Mouse (Mus musculus): ENCODE measurements around the gene Tmem69. TPM values are rescaled to one million over a fixed set of nuclear protein-coding genes. Genes with fewer than 3 reads are reported as not detected.

Gene Tmem69
- 5.1 and 6.1 TPM in 2 replicates for polyA plus RNA-seq (2021; fragmentation: Nextera tagmentation)
- long read RNA-seq, experiment 1, partial matches to known transcripts = 0 of 3 reads
- long read RNA-seq, experiment 1, other reads (novel, unspliced or antisense) = 1 of 3 reads
- long read RNA-seq, experiment 2, partial matches to known transcripts = 1 of 2 reads
- long read RNA-seq, experiment 2, other reads (novel, unspliced or antisense) = 0 of 2 reads

DNA sequence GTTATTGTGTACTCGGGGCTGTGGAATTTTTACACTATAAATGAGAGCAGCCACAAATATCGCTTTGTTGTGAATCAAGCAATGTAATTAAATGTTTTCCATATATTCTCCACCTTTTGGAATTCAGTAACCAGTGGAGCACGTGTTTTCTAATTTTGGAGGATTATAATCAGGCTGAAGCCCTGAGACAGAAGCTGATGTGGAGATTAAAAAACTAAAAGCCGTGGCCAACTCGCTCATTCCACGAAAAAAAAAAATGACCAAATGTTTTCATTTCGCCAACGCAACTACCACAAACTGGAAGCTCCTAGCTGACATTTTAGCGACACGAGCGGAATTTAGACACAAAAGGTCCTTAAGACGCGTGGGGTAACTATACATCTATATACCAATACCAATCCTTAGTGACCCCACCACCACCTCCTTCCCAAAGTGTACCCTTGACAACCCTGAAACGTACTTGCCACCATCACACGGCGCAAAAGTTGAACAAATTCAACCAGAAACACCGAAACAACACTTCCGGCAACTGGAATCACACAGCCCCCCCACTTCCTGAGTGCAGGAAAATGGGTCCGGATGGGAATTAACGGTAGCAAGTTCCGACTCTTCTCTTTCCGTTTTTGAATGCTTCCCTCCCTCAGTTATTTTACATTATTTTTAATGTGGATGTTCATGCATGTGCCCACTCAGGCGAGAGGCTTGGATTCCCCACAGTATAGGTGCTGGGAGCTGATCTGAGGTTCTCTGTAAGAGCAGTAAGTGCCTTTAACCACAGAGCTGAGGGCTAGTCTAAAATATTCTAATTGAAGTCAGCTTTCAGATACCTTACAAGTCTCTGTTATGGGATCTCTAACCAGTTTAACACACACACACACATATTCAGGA lies at the start of gene Tmem69:
TSS of gene Tmem69 (minus strand) at position 524 of the 888 bp plus-strand sequence.

DNA sequence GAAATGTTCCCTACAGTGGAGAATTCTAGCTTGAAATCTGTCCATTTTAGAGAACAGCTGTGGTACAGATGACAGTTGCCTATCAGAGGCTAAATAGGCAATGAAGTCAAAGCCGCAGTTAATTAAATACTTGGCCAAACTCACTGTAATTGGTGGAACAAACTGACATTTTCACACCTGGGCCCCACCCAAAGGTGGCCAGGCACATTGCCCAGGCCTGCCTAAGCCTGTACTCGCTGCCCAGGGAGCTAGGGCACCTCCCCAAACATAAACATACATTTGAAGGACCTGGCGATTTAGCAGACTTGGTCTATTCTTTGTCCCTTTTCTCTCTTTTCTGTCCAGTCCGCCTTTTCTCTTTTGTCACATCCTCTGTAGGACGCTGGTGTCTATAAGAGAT lies 40.6 kb upstream of the Tmem69 start, which contains the start of gene Ccdc17:
TSS of gene Ccdc17 (plus strand) at position 276 of the 400 bp plus-strand sequence.

DNA sequence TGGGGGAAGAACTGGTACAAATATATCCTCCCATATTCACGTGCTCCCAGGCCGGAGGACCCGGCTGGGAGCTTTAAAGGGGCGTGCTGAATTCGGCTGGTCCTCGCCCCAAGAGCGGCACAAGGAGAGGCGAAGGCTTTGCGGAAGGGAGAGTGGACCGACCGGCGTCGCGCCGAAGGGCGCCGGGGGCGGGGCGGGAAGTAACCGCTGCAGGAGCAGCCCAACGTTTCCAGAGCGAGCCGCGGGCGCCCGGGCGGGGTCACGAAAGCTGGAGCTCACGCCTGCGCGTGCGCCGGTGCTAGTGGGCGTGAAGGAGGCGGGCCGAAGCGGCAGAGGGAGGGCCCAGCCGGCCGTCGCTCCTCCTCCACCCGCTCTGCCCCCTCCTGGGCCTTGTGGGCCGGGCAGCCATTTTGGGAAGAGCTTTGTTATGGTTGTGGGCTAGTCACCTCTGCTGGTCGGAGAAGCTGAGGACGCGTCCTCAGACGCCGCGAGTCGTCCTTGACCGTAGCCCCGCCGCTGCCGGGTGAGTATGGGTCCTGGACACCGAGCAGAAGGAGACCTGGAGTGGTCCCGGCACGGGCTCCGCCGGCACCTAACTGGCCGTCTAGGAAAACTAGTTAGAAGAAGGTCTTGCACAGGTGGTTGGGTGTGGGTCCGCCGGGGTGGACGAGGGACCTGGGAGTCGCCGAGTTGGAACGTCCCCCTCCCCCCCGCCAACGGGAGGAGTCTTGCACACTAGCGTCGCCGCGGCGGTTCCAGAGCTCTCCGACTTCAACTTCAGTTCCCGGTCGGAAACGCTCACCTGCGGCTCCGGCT lies 1.8 kb upstream of the Tmem69 start, which contains the start of gene Gpbp1l1:
TSS of gene Gpbp1l1 (plus strand) at position 353 of the 816 bp plus-strand sequence.

DNA sequence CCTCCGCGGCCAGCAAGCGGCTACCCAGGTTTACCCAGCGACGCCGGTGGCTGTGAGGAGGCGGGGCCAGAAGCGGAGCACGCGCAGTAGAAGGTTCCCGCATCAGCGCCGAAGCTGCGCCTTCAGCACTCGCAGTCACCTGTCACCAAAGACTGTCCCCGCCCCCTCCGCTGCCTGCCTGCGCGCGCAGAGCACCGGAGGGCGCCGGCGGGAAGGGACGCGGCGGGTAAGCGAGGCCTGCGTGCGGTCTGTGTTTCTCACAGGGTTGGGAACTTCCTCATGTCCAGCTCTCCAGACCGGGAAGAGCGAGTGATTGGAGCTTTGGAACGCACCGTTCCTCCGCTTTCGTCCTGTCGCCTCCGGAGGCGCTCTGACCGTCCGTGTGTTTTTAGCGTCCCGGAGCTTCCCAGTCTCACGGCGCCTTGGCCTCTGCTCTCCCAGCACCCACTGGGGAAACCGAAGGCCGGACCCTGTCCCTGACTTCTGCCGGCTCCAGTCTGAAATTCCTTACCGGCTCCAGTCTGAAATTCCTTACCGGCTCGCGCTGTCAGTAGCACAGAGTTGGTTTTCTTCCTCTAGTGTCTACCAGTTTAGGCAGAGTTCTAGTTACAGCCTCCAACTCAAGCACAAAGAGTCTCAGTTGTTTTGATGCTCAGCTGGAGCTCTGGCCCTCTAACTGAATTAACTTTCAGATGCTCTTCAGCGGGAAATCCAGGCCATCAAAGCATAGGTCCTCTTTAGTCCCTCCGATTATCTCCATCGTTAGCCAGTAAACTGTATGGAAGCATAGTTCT lies 48.1 kb downstream of the Tmem69 start, which contains the start of gene Ipp:
TSS of gene Ipp (plus strand) at position 125 of the 794 bp plus-strand sequence.

Other genes with a start within 250 kb of the Tmem69 start
- 10.1 and 13.0 TPM in 2 replicates for gene Mast2, start 91.8 kb downstream of the Tmem69 start, polyA plus RNA-seq (2021; fragmentation: Nextera tagmentation)
- gene Ipp, start 48.4 kb downstream of the Tmem69 start, polyA plus RNA-seq (2021; fragmentation: Nextera tagmentation) = 4.4 and 4.7 TPM in 2 replicates
- gene Gpbp1l1, start 1.7 kb upstream of the Tmem69 start, polyA plus RNA-seq (2021; fragmentation: Nextera tagmentation) = 5.2 and 5.8 TPM in 2 replicates
- gene Ccdc17, start 40.7 kb upstream of the Tmem69 start, polyA plus RNA-seq (2021; fragmentation: Nextera tagmentation) = 1.8 and 3.2 TPM in 2 replicates
- gene Nasp, start 72.0 kb upstream of the Tmem69 start, polyA plus RNA-seq (2021; fragmentation: Nextera tagmentation) = 4.4 and 6.2 TPM in 2 replicates
- gene Akr1a1, start 95.7 kb upstream of the Tmem69 start, polyA plus RNA-seq (2021; fragmentation: Nextera tagmentation) = 568 and 624 TPM in 2 replicates
- 680 and 725 TPM in 2 replicates for gene Prdx1, start 129.6 kb upstream of the Tmem69 start, polyA plus RNA-seq (2021; fragmentation: Nextera tagmentation)
- 10.1 and 15.4 TPM in 2 replicates for gene Mmachc, start 152.5 kb upstream of the Tmem69 start, polyA plus RNA-seq (2021; fragmentation: Nextera tagmentation)
- gene Ccdc163, start 152.6 kb upstream of the Tmem69 start, polyA plus RNA-seq (2021; fragmentation: Nextera tagmentation) = 4.1 and 4.8 TPM in 2 replicates
- gene Tesk2, start 165.0 kb upstream of the Tmem69 start, polyA plus RNA-seq (2021; fragmentation: Nextera tagmentation) = 2.4 and 2.5 TPM in 2 replicates